Mouse (Mus musculus) lung, adult 2 months (tissue): ENCODE results near the gene Hist1h3d. TPM values are rescaled to one million over a fixed set of nuclear protein-coding genes. Genes with fewer than 3 reads are reported as not detected.
"Not testable (repeated sequence)": the region's sequence is repeated elsewhere in the genome, so short reads cannot be mapped to it uniquely, and the experiment has no call there.

Experiments used
- DNase-seq: peaks from one replicate; pipeline ENCODE4 v3.0.0; 2022
- H3K4me1 ChIP-seq: fragments of 200-500 bp; 2 replicates; pipeline ENCODE4 v1.6.1; 2011; ENCODE audit warnings: low read length; ENCODE audit not compliant: control insufficient read depth, insufficient read depth
- H3K4me3 ChIP-seq: fragments of 200-500 bp; replicated peaks from 2 replicates; pipeline ENCODE3; 2011; ENCODE audit warnings: low read depth, mild to moderate bottlenecking, control low read depth, low read length; ENCODE audit errors: extremely low read depth
- CTCF ChIP-seq: fragments of 200-500 bp; IDR thresholded peaks from 2 replicates; pipeline ENCODE4 v1.5.1; 2011; ENCODE audit warnings: mild to moderate bottlenecking, low read length, control low read depth; ENCODE audit not compliant: insufficient read depth
- POLR2A ChIP-seq: fragments of 200-500 bp; IDR thresholded peaks from 2 replicates; pipeline ENCODE4 v1.6.1; 2011; ENCODE audit warnings: low read depth, mild to moderate bottlenecking, control low read depth, low read length, borderline replicate concordance; ENCODE audit errors: extremely low read depth
- WGBS: fragments of 180-500 bp; shearing (Covaris S2); methylation state at CpG from one replicate; pipeline ENCODE4 v1.1.7; 2018; 5-methylcytosine and 5-hydroxymethylcytosine counted together
- polyA plus RNA-seq: library from polyadenylated mRNA; depleted of rRNA; stranded (reverse); fragments of >200 nt; gene quantifications from 2 replicates; pipeline ENCODE4 v1.2.3, GENCODE M21; 2012

Hist1h3d gene
- polyA plus RNA-seq, 1 experiment = 2.6 TPM

- WGBS = under 1% methylated on average over 36 of the region's 42 CpGs
- peak; percentile 67 for DNase-seq
- TF ChIP-seq POLR2A = peak; percentile 35; the same call in 1 of the 2 replicates
- not testable (repeated sequence) for H3K4me1 ChIP-seq
- peak within 1 kb of the TSS; percentile 71 for H3K4me3 ChIP-seq
These were observed 32.5 kb upstream of the Hist1h3d start, which contains the start of gene Hist1h2bh for GRCm38 (mm10) chr13:23542999-23543607. Hist1h2bh (minus strand) TSS chr13:23543392.

GRCm38 (mm10) chr13:23543965-23544786 is 31.4 kb upstream of the Hist1h3d start, which contains the start of gene Hist1h3f:
Hist1h3f (plus strand) TSS chr13:23544052.
- Histone ChIP-seq H3K4me3 (peak within 1 kb of the TSS; percentile 71), H3K4me1 (peaks cover 2% of the 10 kb centered on the region; the same call in 1 of the 2 replicates)
- peak; percentile 84 for TF ChIP-seq POLR2A
- no peak for TF ChIP-seq CTCF
- DNase-seq = peak; percentile 71
- WGBS = under 1% methylated on average over 35 of the region's 45 CpGs

- H3K4me3 ChIP-seq = peak overlapping the region; percentile 24
- WGBS = under 1% methylated on average over 13 of the region's 14 CpGs
- not testable (repeated sequence) for DNase-seq, H3K4me1 ChIP-seq
These were observed 30.8 kb upstream of the Hist1h3d start for GRCm38 (mm10) chr13:23544787-23545120.

GRCm38 (mm10) chr13:23546694-23547093 is 28.9 kb upstream of the Hist1h3d start:
- WGBS = 72% methylated on average over 5 of the region's 5 CpGs
- H3K4me3 ChIP-seq = no peak overlapping the region

GRCm38 (mm10) chr13:23550761-23551145 is 24.8 kb upstream of the Hist1h3d start:
- WGBS = 5% methylated on average over 3 of the region's 3 CpGs
- peaks cover 3% of the 10 kb centered on the region; the same call in 1 of the 2 replicates for H3K4me1 ChIP-seq
- no peak overlapping the region for H3K4me3 ChIP-seq
- TF ChIP-seq CTCF (no peak), POLR2A (no peak)
- DNase-seq = no peak

More at GRCm38 (mm10) chr13:23546694-23547093, 28.9 kb upstream of the Hist1h3d start:
- peaks cover 2% of the 10 kb centered on the region; the same call in 1 of the 2 replicates for H3K4me1 ChIP-seq
- no peak for DNase-seq
- no peak for TF ChIP-seq POLR2A
- no peak for TF ChIP-seq CTCF

GRCm38 (mm10) chr13:23551146-23551834 is 24.3 kb upstream of the Hist1h3d start, which contains the start of gene Hist1h4f:
Hist1h4f (minus strand) TSS chr13:23551648.
- H3K4me1 ChIP-seq = not testable (repeated sequence)
- TF ChIP-seq POLR2A (peak; percentile 81; the same call in 1 of the 2 replicates), CTCF (0 out of 2 replicates have a peak, but pooled peaks have one; percentile 12)
- WGBS = under 1% methylated on average over 47 of the region's 47 CpGs
- H3K4me3 ChIP-seq = peak within 1 kb of the TSS; percentile 61
- DNase-seq = peak; percentile 74

GRCm38 (mm10) chr13:23551931-23552914 is 23.3 kb upstream of the Hist1h3d start:
- DNase-seq = no peak
- Histone ChIP-seq H3K4me3 (no peak overlapping the region), H3K4me1 (peaks cover 5% of the 10 kb centered on the region)
- TF ChIP-seq CTCF (no peak), POLR2A (no peak)
- 38% methylated on average over 8 of the region's 8 CpGs for WGBS

GRCm38 (mm10) chr13:23552962-23553361 is 22.6 kb upstream of the Hist1h3d start, which contains the start of gene Hist1h1d:
Hist1h1d (plus strand) TSS chr13:23553262.
- TF ChIP-seq POLR2A = no peak
- TF ChIP-seq CTCF = no peak
- DNase-seq = no peak
- peak within 1 kb of the TSS; percentile 16 for H3K4me3 ChIP-seq
- H3K4me1 ChIP-seq = peaks cover 5% of the 10 kb centered on the region
